Mouse (Mus musculus) fat pad, adult 2 months (tissue): ENCODE results near the gene Itpr2.

Experiments used
- DNase-seq: peaks from one replicate; pipeline ENCODE4 v3.0.0-alpha.2; 2011; ENCODE audit warnings: low read depth, low spot score; ENCODE audit errors: extremely low read depth

Gene Itpr2

DNA sequence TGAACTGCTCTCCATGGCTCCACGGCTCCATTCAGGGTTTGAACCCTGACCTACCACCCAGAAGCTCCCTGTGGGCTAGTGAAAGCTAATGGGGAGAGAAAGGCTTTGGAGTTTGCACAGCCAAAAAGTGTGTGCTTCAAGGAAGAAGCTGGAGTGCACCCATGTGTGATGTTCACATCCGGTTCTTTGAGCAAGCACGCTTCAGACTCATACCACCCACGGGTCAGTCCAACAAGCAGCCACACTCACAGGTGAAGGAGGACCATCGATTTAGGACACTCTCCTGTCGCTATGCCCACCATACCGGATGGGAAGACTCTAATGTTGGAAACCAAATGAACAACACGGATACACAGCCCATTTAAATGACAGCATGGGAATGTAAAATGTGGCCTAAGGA lies 9.5 kb upstream of the Itpr2 start:
- no peak for DNase-seq

- no peak for DNase-seq
Observed at GRCm38 (mm10) chr6:146509891-146510290, 7.9 kb upstream of the Itpr2 start.

DNA sequence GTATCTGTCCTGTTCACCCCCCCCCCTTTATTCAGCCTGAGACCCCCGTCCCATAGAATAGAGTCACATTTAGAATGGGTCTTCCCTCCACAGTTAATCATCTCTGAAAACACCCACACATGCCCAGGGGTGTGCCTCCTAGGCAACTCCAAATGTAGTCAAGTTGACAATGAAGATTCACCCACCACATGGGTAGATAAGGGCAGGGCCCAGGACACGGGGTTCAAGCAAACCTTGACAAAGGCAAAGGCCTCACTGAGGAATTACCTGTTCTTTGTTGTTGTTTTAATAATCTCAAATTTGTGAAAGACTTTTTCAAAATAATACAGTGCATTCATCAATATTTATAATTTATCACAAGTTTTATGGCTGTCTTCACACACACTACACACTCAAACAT lies 2.4 kb upstream of the Itpr2 start:
- DNase-seq: no peak

DNA sequence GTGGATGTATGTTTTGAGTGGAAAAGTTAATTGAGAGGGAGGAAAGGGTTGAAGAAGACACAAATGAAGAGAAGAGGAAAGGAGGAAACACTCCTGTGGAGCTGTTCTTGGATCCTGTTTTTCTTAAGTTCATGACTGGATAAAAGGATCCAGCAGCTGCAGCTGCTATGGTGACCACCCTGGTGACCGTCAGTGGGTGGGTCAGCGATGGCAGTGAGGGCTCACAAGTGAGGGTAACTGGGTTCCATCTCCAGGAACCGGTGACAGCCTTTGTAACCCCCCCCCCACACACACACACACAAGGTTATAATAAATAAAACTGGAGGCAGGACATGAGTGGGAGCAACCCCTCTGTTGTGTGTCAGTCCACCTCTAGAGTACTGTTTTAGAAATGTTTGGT lies 833 bp upstream of the Itpr2 start:
- no peak for DNase-seq

DNA sequence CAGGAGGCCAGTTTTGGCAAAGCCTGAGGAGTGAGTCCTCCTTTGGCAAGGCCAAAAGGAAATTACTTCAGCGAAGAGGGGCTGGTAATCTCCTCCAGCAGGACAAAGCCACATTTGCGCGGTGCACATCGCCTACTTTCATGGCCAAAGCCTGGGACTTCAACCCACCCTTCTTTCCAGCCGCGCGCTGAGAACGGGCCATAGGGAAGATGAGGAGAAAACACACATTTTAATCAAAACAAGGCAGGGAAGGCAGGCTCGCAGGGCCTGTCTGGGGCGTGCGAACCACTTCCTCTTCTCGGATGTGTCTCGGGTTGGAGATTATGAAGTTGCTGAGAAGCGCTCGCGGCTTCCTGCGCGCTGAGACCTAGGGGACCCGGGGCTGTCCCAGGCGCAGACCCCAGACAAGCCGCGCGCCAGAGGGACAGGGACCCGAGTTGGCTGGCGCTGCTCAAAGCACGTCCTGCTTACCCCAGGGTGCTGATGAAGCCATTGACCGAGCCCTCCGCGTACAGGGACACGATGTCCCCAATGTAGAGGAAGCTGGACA lies 632 bp downstream of the Itpr2 start:
- DNase-seq: no peak

GRCm38 (mm10) chr6:146500771-146501170 lies 1.3 kb downstream of the Itpr2 start:
- DNase-seq: no peak

DNA sequence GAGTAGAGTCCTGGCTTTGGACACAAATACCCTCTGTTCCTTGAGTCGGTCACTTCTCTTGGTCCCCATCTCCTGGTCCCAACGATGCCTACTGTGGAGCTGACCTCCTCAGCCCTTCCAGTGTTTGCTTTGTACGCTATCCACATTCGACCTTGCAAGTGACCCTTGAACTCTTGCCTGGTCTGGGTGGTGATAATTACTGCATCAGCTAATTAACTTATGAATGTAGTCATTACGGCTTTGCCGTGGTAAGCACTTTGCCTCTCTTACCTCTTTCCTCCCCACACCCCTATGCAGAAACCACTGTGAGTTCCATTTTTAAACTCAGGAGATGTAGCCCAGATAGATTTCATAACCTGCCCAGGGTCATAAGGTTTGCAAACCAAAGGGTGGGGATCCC lies 1.8 kb downstream of the Itpr2 start:
- no peak for DNase-seq

- DNase-seq: no peak
Observed at GRCm38 (mm10) chr6:146499566-146499965, 2.5 kb downstream of the Itpr2 start.

DNA sequence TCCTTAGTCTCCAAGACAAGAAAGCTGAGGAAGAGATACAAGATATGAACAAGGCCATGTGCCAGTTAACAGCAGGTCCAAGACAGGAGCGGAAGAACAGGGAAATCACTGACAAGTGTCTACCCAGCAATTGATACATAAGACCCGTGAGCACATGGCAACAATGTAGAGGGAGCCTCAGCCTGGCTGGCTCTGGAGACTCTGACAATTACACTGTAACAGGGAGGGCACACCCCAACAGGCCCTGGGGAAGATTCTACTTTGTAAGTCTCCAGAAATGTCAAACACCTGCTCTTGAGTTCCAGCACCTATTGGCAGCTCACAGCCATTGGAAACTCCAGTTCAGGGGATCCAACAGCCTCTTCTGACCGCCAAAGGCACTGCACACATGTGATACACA lies 3.6 kb downstream of the Itpr2 start:
- DNase-seq: no peak

- DNase-seq: no peak
Observed at GRCm38 (mm10) chr6:146497866-146498265, 4.2 kb downstream of the Itpr2 start.

DNA sequence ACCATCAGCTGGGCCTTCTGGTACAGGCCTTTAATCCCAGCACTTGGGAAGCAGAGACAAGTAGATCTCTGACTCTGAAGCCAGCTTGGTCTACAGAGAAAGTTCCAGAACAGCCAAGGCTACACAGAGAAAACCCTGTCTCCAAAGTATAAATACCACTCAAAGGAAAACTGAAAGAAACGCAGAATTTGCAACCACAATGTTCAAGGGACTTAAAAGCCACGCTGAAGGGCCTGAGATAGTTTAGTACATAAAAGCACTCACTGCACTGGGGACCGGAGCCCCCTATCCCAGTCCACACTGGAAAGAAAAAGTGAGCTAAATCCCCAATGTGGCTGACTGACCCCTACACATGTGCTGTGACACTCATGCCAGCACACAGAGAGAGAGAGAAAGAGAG lies 4.6 kb downstream of the Itpr2 start:
- DNase-seq: no peak

DNA sequence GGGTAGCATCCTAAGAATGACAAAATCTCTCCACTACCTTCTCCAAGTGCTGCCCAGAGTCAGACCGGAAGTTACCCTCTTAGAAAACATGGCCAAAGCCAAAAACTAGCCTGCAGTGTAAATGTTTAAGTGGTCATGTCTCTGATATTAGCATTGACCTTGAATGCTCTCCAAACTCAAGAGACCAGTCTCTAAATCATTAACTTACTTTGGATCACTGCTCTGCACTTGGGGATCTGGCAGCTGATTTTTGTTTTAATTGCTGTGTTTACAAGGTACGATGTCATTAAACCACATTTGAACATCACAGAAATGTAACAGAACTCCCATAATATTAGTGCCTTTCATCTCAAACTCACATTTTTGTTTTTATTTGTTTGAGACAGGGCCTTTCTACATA lies 10.3 kb downstream of the Itpr2 start:
- DNase-seq: no peak

DNA sequence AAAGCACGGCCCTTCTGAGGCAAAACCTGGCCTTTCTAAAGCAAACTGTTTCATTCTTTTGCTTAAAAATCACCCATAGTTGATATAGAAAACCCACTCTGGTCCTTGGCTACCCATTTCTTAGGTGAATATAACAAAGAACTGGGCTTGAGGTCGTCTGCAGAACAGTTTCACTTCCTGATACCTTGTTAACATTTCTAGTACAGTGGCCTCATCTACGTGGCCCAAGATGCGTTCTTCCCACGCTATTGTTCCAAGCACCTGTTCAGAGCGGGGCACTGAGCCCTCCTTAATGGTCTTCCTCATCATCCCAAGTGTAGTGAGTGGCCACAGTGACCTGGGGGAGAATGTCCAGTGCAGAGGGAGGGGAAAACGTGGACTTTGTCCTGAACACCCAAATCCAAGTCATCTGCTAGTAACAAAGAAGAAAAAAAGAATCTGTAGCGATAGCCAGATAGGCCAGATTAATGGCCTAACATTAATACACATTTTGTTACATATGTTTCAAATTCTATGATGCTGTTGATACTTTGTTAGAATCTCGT lies 11.5 kb downstream of the Itpr2 start:
- no peak for DNase-seq

DNA sequence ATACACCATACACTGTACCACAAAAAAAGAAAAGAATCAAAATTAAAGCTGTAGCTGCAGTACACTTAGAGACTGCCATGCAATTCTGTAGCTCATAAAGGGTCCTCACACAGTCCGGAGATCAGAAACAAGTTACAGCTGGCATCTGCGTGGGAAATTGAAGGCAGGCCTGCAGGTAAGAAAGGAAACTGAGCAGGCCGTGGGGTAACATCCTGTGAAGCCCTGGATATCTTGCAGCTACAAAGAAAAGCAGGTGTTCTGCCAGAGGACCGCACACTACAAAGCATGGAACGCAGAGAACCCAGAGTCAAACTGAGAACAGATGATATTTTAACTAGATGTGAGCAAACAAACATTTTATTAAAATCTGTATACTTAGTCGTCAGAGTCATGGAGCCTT lies 12.2 kb downstream of the Itpr2 start:
- DNase-seq: no peak

GRCm38 (mm10) chr6:146488749-146489148 lies 13.3 kb downstream of the Itpr2 start:
- no peak for DNase-seq

- DNase-seq: no peak
Observed at GRCm38 (mm10) chr6:146487079-146487478, 14.9 kb downstream of the Itpr2 start.

DNA sequence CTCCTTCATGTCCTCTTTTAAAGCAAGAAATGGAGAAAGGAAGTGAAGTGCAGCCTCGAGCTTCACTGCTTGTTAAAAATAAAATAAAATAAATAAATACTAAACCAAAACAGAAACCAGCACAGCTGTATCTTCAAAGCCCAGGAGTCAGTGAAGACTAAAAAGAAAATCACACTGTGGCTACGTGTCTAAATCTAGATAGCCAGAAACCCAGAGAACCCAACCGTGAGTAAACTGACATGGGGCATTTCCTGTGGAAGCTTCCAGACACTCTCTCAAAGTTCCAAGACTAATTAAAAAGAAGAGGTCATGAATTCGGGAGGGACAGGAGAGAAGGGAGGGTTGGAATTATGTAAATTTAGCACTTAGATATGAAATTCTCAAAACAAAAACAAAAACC lies 15.9 kb downstream of the Itpr2 start:
- DNase-seq: no peak

DNA sequence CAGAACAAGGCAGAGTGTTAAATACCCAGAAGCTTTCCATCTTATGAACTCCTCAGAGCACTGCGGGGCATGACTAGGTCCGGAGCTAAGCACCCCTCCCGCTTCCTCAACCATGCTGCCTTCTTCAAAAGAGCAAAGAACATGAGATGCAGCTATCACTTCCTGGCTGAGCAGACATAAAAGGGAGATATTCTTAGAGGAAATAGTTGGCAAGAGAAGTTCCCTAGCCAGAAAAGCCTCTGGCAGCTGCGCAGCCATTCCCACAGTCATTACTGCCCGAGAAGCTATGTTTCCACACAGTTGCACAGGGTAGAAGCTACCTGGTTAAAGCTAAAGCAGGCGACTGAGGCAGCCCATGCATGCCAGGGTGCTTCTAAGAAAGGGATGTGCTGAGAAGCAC lies 20.6 kb downstream of the Itpr2 start:
- DNase-seq: no peak

- no peak for DNase-seq
Observed at GRCm38 (mm10) chr6:146480925-146481324, 21.1 kb downstream of the Itpr2 start.

DNA sequence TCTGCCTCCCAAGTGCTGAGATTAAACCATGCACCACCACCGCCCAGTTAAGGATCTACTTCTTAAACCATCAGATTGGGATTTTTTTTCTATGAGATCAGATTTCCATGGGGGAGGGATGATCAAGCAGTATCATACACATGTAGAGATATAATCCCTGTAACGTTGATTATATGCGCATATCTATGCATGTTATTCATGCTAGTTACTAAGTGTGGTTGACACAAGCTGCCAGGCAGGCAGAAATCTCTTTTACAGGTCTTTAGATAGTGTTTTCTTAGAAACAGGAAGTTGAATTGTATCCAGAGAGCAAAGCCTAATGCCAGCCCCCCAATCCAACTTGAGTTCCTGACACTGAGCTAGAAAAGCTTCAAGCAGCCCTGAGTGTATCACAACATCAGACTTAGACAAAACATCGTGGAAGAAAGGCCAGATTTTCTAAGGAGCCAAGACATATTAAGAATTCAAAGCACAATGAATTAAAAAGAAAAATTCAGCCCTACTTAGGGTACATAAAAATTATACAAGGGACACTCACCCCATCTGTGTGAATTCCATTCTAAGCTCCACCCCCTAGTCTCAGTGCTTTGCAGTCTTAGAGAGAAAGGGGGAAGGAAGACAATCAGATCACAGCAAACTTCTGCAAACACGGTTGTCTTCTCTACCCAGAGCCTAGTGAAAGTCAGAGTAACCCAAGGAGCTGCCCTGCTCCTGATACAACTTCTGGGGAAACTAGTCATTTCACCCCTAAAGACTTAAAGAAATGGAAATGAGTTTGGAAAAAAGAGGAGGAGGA lies 22.9 kb downstream of the Itpr2 start:
- no peak for DNase-seq

DNA sequence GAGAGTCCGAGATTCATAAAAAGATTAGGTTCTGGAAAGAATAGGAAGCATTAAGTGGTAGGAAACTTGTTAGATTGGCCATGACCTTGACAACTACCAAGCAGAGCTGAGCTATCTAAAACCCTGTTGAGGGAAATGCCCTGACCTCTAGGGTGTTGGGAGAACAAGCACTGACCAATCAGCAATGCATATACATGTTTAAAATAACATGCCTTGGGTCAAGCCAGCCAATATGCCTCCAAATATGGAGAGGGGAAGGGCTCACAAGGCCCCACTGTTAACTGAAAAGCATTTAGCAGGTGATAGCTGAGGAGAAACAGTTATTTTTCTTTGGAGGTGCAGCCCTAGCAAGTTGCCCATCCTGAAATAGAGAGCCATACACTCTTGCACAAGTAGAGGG lies 25.2 kb downstream of the Itpr2 start:
- DNase-seq: no peak

GRCm38 (mm10) chr6:146474166-146474565 lies 27.9 kb downstream of the Itpr2 start:
- no peak for DNase-seq
